Mouse (Mus musculus): ENCODE measurements around the gene Cenpb. TPM values are rescaled to one million over a fixed set of nuclear protein-coding genes. Genes with fewer than 3 reads are reported as not detected.

Gene Cenpb
- polyA plus RNA-seq, 1 experiment from 2014 or later, result 12.6 TPM

DNA sequence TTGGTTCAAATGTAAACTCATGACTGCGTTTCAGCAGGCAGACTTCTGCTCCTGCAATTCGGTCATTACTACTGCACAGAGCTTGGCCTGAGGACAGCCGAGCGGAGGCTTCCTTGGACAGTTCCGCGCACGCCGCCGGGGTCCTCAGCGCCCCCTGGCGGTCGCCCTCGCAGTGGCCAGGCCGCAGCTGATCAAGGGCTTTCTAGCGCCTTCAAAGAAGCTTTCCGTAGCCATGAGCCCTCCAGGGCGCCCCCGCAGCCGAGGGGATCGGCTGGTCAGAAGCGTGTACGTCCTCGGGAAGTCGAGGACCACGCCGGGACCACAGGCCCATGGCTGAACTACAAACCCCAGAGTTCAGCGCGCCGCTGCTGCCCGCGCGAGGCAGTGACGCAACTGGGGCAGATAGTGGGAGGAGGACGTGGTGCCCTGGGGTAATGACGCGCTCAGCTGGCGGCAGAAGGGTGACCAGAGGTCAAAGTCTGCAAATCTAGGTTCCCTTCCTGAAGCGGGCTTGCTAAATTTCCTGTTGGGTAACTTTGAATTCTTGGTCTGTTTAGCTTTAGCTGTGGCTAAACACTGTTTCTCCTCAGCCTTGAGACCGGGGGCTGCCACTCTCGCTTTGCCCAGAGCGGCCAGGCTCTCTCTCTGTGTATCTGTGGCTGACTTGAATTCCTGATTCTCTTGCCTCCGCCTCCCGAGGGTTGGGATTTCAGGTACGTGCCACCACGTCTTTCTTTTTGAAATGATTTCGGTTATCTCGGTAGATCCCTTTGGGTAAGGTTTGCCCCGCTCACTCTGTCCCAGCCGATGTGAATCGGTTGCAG is 30.3 kb upstream of the Cenpb start:
- no peaks in the 10 kb centered on the region for H3K27me3 ChIP-seq
- peak overlapping the region; percentile 65 for H3K4me2 ChIP-seq
- H3K4me3 ChIP-seq, result peak overlapping the region; percentile 63
- peaks cover 24% of the 10 kb centered on the region for H3K4me1 ChIP-seq
- peak overlapping the region; percentile 91 for H3K27ac ChIP-seq
- no peaks in the 10 kb centered on the region for H3K36me3 ChIP-seq
- peak; percentile 97 for ATAC-seq (ENCODE audit: borderline replicate concordance, extremely low read depth, low FRiP score, low TSS enrichment)
- peak overlapping the region; percentile 64 for H3K9ac ChIP-seq
- no peaks in the 10 kb centered on the region for H3K9me3 ChIP-seq
- under 1% methylated on average over 50 of the region's 50 CpGs for WGBS

DNA sequence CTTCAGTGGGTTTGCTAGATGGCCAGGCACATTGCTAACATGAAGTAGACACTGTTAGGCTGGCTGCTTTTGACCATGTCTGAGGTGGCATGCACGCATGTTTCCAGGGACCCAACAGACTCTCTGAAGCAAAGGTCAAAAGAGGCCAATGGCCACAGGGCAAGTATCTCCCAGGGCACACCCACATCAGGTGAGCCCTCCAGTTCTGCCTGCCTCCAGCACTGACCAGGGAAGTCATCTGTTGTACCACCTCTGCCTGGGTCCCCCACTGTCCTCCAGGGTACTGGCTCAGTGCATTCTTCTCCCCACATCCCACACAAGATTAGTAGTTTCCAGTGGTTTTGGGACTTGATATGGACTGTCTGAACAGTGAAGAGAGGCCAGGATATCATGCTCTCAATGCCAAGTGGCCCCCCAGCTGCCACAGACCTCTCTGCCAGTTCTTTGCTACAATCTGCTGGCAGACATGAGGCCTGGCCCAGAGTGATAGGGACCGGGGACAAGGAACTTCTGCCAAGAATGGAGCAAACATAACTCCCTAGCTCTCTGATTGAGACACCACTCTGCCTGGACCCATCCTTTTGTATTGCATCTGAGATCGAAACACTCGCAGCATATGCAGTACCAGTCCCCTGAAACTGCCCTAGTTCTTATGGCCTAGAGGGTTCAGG is 29.4 kb upstream of the Cenpb start:
- peak; percentile 2; the same call in 1 of the 2 replicates for ATAC-seq (ENCODE audit: borderline replicate concordance, extremely low read depth, low FRiP score, low TSS enrichment)
- Histone ChIP-seq H3K4me1 (peaks cover 33% of the 10 kb centered on the region), H3K27ac (peak overlapping the region; percentile 91), H3K36me3 (no peaks in the 10 kb centered on the region), H3K27me3 (no peaks in the 10 kb centered on the region), H3K4me2 (peak overlapping the region; percentile 65), H3K9ac (peak overlapping the region; percentile 64), H3K4me3 (0 out of 2 replicates have a peak overlapping the region, but pooled peaks have one; percentile 63), H3K9me3 (no peaks in the 10 kb centered on the region)
- WGBS, result 71% methylated on average over 4 of the region's 4 CpGs

DNA sequence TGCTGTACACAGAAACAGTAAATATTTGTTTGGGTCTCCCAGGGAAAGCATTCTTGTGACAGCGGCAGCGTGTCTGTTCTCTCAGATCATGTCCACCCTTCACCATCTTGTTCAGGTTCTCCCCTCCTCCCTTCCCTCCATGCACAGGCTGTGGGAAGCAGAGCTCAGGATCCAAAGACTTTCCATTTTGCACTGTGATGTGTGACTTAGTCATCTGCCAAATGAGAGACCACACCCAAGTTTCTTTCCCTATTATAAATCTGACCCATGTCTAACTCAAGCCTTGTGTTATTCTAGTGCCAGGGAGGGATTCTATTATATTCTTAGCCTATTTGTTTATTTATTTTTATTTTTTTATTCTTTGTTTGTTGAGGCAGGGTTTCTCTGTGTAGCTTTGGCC is 28.5 kb upstream of the Cenpb start:
- no peaks in the 10 kb centered on the region for H3K9me3 ChIP-seq
- no peak overlapping the region for H3K4me3 ChIP-seq
- no peaks in the 10 kb centered on the region for H3K36me3 ChIP-seq
- no peak overlapping the region for H3K4me2 ChIP-seq
- H3K4me1 ChIP-seq, result peaks cover 38% of the 10 kb centered on the region
- WGBS, result 70% methylated on average over 2 of the region's 2 CpGs
- H3K27ac ChIP-seq, result no peak overlapping the region
- H3K9ac ChIP-seq, result no peak overlapping the region
- no peaks in the 10 kb centered on the region for H3K27me3 ChIP-seq
- no peak for ATAC-seq (ENCODE audit: borderline replicate concordance, extremely low read depth, low FRiP score, low TSS enrichment)

DNA sequence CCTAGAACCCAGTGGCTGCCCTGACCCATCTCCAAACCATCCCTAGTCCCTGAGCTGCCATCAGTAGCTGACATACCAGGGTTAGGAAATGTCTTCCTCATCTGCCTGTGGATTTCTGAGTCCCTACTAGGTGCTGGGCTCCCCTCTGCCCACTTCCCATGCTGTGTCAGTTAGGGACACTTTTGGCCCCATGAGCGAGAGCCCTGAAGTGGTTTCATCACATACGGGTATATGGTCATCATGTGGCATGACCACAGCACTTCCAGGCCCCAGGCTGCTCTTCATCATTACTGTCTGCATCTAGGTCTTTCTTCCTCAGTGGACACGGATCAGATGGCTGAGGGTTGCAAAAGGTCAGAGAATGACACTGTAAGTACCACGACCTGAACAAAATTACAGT is 26.9 kb upstream of the Cenpb start, which contains the start of gene Ap5s1:
TSS of gene Ap5s1 (plus strand) at position 301 of the 400 bp plus-strand sequence.
- ATAC-seq (ENCODE audit: borderline replicate concordance, extremely low read depth, low FRiP score, low TSS enrichment), result no peak
- H3K36me3 ChIP-seq, result no peaks in the 10 kb centered on the region
- 66% methylated on average over 4 of the region's 4 CpGs for WGBS
- H3K4me2 ChIP-seq, result no peak within 1 kb of the TSS
- H3K4me1 ChIP-seq, result peaks cover 35% of the 10 kb centered on the region
- no peaks in the 10 kb centered on the region for H3K9me3 ChIP-seq
- H3K27me3 ChIP-seq, result no peaks in the 10 kb centered on the region
- H3K4me3 ChIP-seq, result no peak within 1 kb of the TSS
- H3K9ac ChIP-seq, result no peak within 1 kb of the TSS
- no peak within 1 kb of the TSS for H3K27ac ChIP-seq

DNA sequence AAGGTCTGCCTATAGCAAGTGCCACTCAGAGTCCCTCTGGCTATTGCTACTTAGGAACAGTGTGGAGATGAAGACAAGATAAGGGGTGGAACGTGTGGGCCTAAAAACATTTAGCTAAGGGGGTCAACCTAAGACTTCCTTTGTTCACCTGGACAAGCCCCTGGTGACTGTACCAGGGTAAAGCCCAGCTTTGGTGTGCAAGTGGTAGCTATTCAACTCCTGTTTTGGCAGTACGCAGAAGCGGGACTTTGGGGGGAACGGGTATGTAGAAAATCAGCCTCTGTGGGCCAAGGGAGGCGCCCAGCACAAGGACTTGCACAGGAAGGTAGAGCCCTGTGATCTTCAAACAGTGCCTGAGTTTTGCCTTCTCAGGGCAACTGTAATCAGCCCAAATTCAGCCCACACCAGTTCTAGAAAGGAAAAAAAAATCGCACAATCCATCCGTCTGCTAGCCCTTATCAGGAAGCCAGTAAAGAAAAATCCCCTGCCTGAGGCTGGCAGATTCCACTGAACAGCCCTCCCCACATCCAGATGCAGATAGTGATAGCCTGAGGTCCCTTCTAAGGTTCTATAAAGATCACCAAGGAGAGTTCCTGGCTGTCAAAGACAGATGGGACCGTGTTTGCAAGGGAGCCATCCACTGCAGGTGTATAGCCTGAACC is 25.8 kb upstream of the Cenpb start:
- Histone ChIP-seq H3K4me2 (no peak overlapping the region), H3K9me3 (no peaks in the 10 kb centered on the region), H3K27ac (no peak overlapping the region), H3K36me3 (no peaks in the 10 kb centered on the region), H3K27me3 (no peaks in the 10 kb centered on the region), H3K4me3 (no peak overlapping the region), H3K9ac (no peak overlapping the region), H3K4me1 (peaks cover 28% of the 10 kb centered on the region)
- no peak for ATAC-seq (ENCODE audit: borderline replicate concordance, extremely low read depth, low FRiP score, low TSS enrichment)
- 69% methylated on average over 8 of the region's 8 CpGs for WGBS

DNA sequence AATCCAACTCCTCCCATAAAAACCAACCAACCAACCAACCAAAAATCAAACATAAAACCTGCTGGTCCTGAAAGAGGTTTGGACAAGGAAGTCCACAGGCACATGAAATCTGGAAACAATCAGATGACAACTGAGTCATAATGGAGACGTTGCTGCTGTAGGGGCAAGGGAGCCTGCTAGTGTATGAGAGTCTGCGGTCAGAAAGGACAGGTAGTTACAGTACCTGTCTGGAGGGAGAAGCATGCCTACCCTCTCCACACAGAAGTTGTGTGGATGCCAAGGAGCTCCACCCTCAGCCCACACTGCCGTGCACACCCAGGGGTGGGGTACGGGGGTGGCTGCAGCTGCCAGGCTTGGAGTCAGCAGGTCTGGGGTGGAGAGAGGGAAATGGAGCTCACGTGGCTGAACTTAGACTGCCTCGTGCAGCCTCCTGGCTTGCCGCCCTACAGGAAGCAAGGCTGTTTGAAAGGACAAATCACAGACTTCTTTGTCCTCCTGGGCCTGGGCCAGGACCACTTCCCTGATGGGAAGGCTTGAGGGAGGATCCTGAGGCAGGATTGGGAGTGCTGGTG is 24.6 kb upstream of the Cenpb start:
- Histone ChIP-seq H3K9me3 (no peaks in the 10 kb centered on the region), H3K9ac (0 out of 2 replicates have a peak overlapping the region, but pooled peaks have one; percentile 5), H3K4me2 (peak overlapping the region; percentile 23), H3K4me1 (peaks cover 24% of the 10 kb centered on the region), H3K27ac (peak overlapping the region; percentile 83), H3K27me3 (no peaks in the 10 kb centered on the region), H3K4me3 (no peak overlapping the region; the same call in 1 of the 2 replicates), H3K36me3 (no peaks in the 10 kb centered on the region)
- ATAC-seq (ENCODE audit: borderline replicate concordance, extremely low read depth, low FRiP score, low TSS enrichment), result peak; percentile 85
- WGBS, result 16% methylated on average over 7 of the region's 7 CpGs

DNA sequence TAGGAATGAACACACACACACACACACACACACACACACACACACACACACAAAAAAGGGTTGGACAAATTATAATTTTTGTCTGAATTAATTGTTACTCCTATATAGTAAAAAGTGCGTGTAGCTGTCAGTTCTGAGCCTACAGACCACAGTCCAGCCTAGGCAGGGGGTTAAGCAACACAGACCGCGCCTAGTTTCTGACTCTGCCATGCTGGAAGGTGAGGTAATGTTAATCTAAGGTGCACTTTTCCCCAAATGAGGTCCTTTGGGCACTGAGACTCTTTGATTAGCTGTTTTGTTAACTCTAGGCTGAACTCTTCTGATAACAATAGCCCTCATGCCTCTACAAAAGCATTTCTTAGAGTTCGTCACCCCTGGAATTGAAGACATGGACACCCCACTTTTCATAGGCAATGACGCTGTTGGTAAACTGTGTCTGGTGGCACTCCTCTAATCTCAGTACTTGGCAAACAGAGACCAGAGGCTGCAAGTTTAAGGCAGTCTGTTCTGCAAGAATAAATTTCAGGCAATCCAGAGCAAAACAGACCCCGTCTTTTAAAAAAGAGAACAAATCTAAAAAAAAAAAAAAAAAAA is 24.0 kb upstream of the Cenpb start:
- no peak overlapping the region; the same call in 1 of the 2 replicates for H3K4me2 ChIP-seq
- no peaks in the 10 kb centered on the region for H3K27me3 ChIP-seq
- 63% methylated on average over 6 of the region's 6 CpGs for WGBS
- peaks cover 20% of the 10 kb centered on the region for H3K4me1 ChIP-seq
- no peak overlapping the region for H3K4me3 ChIP-seq
- no peak overlapping the region for H3K9ac ChIP-seq
- H3K27ac ChIP-seq, result peak overlapping the region; percentile 83
- H3K36me3 ChIP-seq, result peaks cover 4% of the 10 kb centered on the region; the same call in 1 of the 2 replicates
- no peaks in the 10 kb centered on the region for H3K9me3 ChIP-seq
- ATAC-seq (ENCODE audit: borderline replicate concordance, extremely low read depth, low FRiP score, low TSS enrichment), result no peak

DNA sequence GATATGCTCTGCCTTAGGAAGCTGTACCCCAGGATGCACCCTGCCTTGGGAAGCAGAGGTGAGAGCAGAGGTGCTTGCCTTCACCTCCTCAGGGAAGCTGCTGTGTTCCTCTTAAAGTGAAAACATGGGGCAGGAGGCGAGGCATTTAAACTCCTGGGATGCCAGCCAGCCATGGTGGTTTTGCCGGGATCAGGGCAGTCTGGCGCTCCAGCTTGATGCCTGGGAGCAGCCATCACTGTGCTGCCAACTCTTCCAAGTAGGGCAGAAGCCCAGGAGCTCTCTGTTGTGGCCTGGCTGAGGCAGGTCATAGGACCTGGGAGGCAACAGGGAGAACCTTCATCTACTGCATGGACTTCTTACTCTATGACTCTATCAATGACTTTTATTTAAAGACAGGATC is 21.4 kb upstream of the Cenpb start:
- no peaks in the 10 kb centered on the region for H3K27me3 ChIP-seq
- H3K4me1 ChIP-seq, result peaks cover 20% of the 10 kb centered on the region
- H3K4me3 ChIP-seq, result no peak overlapping the region
- H3K4me2 ChIP-seq, result no peak overlapping the region
- H3K9ac ChIP-seq, result no peak overlapping the region
- 80% methylated on average over 3 of the region's 3 CpGs for WGBS
- peaks cover 25% of the 10 kb centered on the region for H3K36me3 ChIP-seq
- no peak overlapping the region for H3K27ac ChIP-seq
- no peak for ATAC-seq (ENCODE audit: borderline replicate concordance, extremely low read depth, low FRiP score, low TSS enrichment)
- H3K9me3 ChIP-seq, result no peaks in the 10 kb centered on the region

DNA sequence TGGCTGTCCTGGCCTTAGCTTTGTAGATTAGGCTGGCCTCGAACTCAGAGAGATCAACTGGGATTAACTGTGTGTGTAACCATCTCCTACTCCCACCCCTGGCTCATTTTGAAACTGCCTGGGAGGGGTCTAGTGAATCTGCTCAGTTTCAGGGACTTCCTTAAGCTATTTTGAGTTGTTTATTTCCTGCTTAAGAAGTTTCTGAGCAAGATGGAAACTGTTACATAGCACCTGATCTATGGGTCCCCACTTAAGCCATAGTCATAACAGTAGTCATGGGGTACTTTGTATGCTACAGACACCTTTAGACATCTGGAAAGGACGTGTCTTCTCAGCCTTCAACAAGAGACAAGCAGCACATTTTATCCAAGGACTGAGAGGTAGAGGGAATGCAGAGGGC is 20.8 kb upstream of the Cenpb start:
- ATAC-seq (ENCODE audit: borderline replicate concordance, extremely low read depth, low FRiP score, low TSS enrichment), result no peak
- 64% methylated on average over 2 of the region's 2 CpGs for WGBS

DNA sequence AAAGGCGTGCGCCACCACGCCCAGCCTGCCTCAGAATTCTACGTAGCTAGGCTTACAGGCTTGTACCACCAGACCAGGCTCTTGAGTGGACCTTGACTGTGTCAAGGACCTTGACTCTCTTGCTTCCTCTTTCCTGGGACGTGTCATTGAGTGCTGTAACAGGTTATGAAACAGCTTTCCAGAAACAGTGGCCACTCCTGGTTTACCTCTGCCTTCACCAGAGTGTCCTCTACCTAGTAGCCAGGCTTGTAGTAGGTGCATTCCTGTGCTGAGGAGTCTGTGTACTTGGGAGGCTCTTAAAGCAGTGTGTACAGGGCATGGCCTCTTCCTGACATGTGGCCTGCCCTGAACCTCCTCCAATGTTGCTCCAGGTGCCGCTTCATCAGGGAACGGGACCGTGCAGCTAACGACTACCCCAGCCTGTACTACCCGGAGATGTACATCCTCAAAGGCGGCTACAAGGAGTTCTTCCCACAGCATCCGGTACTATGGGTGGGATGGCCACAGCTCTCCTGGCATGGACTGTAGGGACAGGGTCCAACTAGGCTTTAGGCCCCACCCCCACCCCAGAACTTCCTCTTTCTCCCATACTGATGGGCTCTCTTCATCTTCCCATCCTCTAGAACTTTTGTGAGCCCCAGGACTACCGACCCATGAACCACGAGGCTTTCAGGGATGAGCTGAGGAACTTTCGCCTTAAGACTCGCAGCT is 16.9 kb upstream of the Cenpb start:
- Histone ChIP-seq H3K27ac (no peak overlapping the region), H3K4me2 (no peak overlapping the region), H3K9me3 (no peaks in the 10 kb centered on the region), H3K9ac (no peak overlapping the region), H3K4me3 (no peak overlapping the region), H3K36me3 (peaks cover 56% of the 10 kb centered on the region), H3K4me1 (no peaks in the 10 kb centered on the region), H3K27me3 (no peaks in the 10 kb centered on the region)
- WGBS, result 86% methylated on average over 16 of the region's 16 CpGs
- 0 out of 2 replicates have a peak, but pooled peaks have one; percentile 25 for ATAC-seq (ENCODE audit: borderline replicate concordance, extremely low read depth, low FRiP score, low TSS enrichment)

More for the DNA sequence above, 20.8 kb upstream of the Cenpb start:
- Histone ChIP-seq H3K27me3 (no peaks in the 10 kb centered on the region), H3K4me3 (no peak overlapping the region), H3K36me3 (peaks cover 25% of the 10 kb centered on the region), H3K4me1 (peaks cover 19% of the 10 kb centered on the region), H3K9me3 (no peaks in the 10 kb centered on the region), H3K9ac (no peak overlapping the region), H3K4me2 (no peak overlapping the region), H3K27ac (no peak overlapping the region)

DNA sequence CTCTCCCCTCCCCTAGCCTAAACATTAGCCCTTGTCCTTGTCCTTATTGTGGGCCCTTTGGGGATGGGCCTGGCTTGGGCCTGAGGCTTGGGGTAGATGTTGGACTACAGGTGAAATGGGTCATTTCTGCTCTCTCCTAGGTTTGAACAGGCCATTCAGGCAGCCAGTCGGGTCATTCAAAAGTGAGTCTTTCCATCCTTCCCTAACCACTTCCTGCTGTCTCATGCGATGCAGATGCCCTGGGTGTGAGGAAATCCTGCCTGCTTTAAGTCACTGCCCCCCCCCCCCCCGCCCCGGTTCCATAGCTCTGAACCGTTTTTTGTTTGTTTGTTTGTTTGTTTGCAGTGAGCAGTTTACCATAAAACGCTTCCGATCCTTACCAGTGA is 11.1 kb upstream of the Cenpb start:
- Histone ChIP-seq H3K4me3 (no peak overlapping the region), H3K9me3 (no peaks in the 10 kb centered on the region), H3K27me3 (no peaks in the 10 kb centered on the region), H3K4me2 (no peak overlapping the region), H3K27ac (0 out of 2 replicates have a peak overlapping the region, but pooled peaks have one; percentile 3), H3K36me3 (peaks cover 36% of the 10 kb centered on the region), H3K9ac (no peak overlapping the region), H3K4me1 (peaks cover 40% of the 10 kb centered on the region)
- ATAC-seq (ENCODE audit: borderline replicate concordance, extremely low read depth, low FRiP score, low TSS enrichment), result no peak
- 74% methylated on average over 7 of the region's 7 CpGs for WGBS

All from lung, embryonic 15.5 days (tissue).